Mouse (Mus musculus): Measurements from ENCODE around the gene Ccnc. TPM values are rescaled to one million over a fixed set of nuclear protein-coding genes. Genes with fewer than 3 reads are reported as not detected.
"Not testable (repeated sequence)": the region's sequence is repeated elsewhere in the genome, so short reads cannot be mapped to it uniquely, and the experiment has no call there.

Gene Ccnc
- polyA plus RNA-seq, 1 experiment from 2014 or later: 13.9 TPM

DNA sequence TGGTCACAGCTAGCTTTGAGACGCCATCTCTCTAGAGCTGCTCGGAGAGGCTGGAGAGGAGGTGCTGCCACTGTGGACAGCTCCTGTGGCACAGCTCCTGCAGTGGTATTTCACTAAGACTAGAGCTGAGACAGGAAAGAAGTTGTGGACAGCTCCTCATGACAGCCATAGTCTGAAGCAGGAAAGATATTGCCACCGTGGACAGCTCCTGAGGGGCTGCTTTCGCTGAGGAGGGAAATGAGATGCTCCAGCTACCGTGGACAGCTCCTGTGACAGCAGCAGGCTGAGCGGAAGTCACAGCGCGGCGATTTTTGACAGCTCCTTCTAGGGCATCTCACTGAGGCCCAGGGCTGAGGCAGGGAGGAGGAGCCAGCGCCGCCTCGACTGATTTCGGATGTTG is 15.4 kb upstream of the Ccnc start:
- WGBS (ENCODE audit: insufficient replicate concordance): 3% methylated on average over 13 of the region's 13 CpGs
- no peak overlapping the region for H3K27ac ChIP-seq (ENCODE audit: low read depth)
- H3K4me3 ChIP-seq (ENCODE audit: low read depth, low read length): no peak overlapping the region
- DNase-seq: peak; percentile 84
- no peaks in the 10 kb centered on the region for H3K36me3 ChIP-seq (replicated peaks; ENCODE audit: insufficient read depth, low read length)
- H3K9me3 ChIP-seq (ENCODE audit: low read length): no peaks in the 10 kb centered on the region
- no peaks in the 10 kb centered on the region for H3K4me1 ChIP-seq (ENCODE audit: insufficient read depth)
- no peak overlapping the region for H3K4me2 ChIP-seq (ENCODE audit: low read depth, low read length)
- no peaks in the 10 kb centered on the region for H3K27me3 ChIP-seq (ENCODE audit: insufficient read depth, low read length)
- peak; percentile 74 for ATAC-seq
- TF ChIP-seq EP300 (IDR thresholded peaks at IDR 0.05; ENCODE audit: low read depth) (no peak), CTCF (IDR thresholded peaks at IDR 0.05; ENCODE audit: low read depth) (no peak)
- H3K9ac ChIP-seq (replicated peaks): no peak overlapping the region

- no peak overlapping the region for H3K4me2 ChIP-seq (ENCODE audit: low read depth, low read length)
- H3K9ac ChIP-seq (replicated peaks): no peak overlapping the region
- DNase-seq (no peak), ATAC-seq (no peak)
- no peaks in the 10 kb centered on the region for H3K36me3 ChIP-seq (replicated peaks; ENCODE audit: insufficient read depth, low read length)
- no peak overlapping the region for H3K27ac ChIP-seq (ENCODE audit: low read depth)
- TF ChIP-seq CTCF (IDR thresholded peaks at IDR 0.05; ENCODE audit: low read depth) (no peak), EP300 (IDR thresholded peaks at IDR 0.05; ENCODE audit: low read depth) (no peak)
- no peaks in the 10 kb centered on the region for H3K27me3 ChIP-seq (ENCODE audit: insufficient read depth, low read length)
- WGBS (ENCODE audit: insufficient replicate concordance): 50% methylated on average over 7 of the region's 7 CpGs
- no peaks in the 10 kb centered on the region for H3K9me3 ChIP-seq (ENCODE audit: low read length)
- H3K4me3 ChIP-seq (ENCODE audit: low read depth, low read length): no peak overlapping the region
- 0 out of 2 replicates have a peak, but pooled peaks cover 2% of the 10 kb centered on the region for H3K4me1 ChIP-seq (ENCODE audit: insufficient read depth)
Measured at GRCm38 (mm10) chr4:21722752-21723334, 4.7 kb upstream of the Ccnc start.

- peak overlapping the region; percentile 87 for H3K9ac ChIP-seq (replicated peaks)
- H3K27me3 ChIP-seq (ENCODE audit: insufficient read depth, low read length): no peaks in the 10 kb centered on the region
- H3K9me3 ChIP-seq (ENCODE audit: low read length): no peaks in the 10 kb centered on the region
- no peaks in the 10 kb centered on the region for H3K36me3 ChIP-seq (replicated peaks; ENCODE audit: insufficient read depth, low read length)
- H3K27ac ChIP-seq (ENCODE audit: low read depth): peak overlapping the region; percentile 85
- H3K4me3 ChIP-seq (ENCODE audit: low read depth, low read length): peak overlapping the region; percentile 96
- under 1% methylated on average over 22 of the region's 22 CpGs for WGBS (ENCODE audit: insufficient replicate concordance)
- DNase-seq (no peak), ATAC-seq (peak; percentile 44; the same call in 1 of the 2 replicates)
- peak; percentile 79 for TF ChIP-seq CTCF (IDR thresholded peaks at IDR 0.05; ENCODE audit: low read depth)
- no peak for TF ChIP-seq EP300 (IDR thresholded peaks at IDR 0.05; ENCODE audit: low read depth)
- H3K4me1 ChIP-seq (ENCODE audit: insufficient read depth): peaks cover 8% of the 10 kb centered on the region
- peak overlapping the region; percentile 94 for H3K4me2 ChIP-seq (ENCODE audit: low read depth, low read length)
Measured at GRCm38 (mm10) chr4:21726912-21727614, 438 bp upstream of the Ccnc start.

- no peak for DNase-seq
- no peak for ATAC-seq
- 75% methylated on average over 4 of the region's 4 CpGs for WGBS (ENCODE audit: insufficient replicate concordance)
- H3K4me1 ChIP-seq (ENCODE audit: insufficient read depth): no peaks in the 10 kb centered on the region
- no peak overlapping the region for H3K4me3 ChIP-seq (ENCODE audit: low read depth, low read length)
- no peaks in the 10 kb centered on the region for H3K27me3 ChIP-seq (ENCODE audit: insufficient read depth, low read length)
- no peak overlapping the region for H3K4me2 ChIP-seq (ENCODE audit: low read depth, low read length)
- no peak overlapping the region for H3K27ac ChIP-seq (ENCODE audit: low read depth)
- TF ChIP-seq CTCF (IDR thresholded peaks at IDR 0.05; ENCODE audit: low read depth) (peak; percentile 48), EP300 (IDR thresholded peaks at IDR 0.05; ENCODE audit: low read depth) (no peak)
- H3K9me3 ChIP-seq (ENCODE audit: low read length): no peaks in the 10 kb centered on the region
- peaks cover 10% of the 10 kb centered on the region; the same call in 1 of the 2 replicates for H3K36me3 ChIP-seq (replicated peaks; ENCODE audit: insufficient read depth, low read length)
- H3K9ac ChIP-seq (replicated peaks): no peak overlapping the region
Measured at GRCm38 (mm10) chr4:21739169-21739568, 11.7 kb downstream of the Ccnc start.

DNA sequence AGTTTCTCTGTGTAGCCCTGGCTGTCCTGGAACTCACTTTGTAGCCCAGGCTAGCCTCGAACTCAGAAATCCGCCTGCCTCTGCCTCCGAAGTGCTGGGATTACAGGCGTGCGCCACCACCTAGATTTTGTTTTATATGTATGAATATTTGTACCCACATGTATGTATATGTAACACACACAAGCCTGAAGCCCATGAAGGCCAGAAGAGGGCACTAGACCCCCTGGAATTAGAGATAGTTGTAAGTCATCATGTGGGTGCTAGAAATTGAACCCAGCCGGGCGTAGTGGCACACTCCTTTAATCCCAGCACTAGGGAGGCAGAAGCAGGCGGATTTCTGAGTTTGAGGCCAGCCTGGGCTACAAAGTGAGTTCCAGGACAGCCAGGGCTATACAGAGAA is 16.6 kb downstream of the Ccnc start:
- not testable (repeated sequence) for H3K27ac ChIP-seq (ENCODE audit: low read depth); H3K4me2 ChIP-seq (ENCODE audit: low read depth, low read length); H3K27me3 ChIP-seq (ENCODE audit: insufficient read depth, low read length); H3K4me3 ChIP-seq (ENCODE audit: low read depth, low read length); H3K9me3 ChIP-seq (ENCODE audit: low read length); ATAC-seq; H3K9ac ChIP-seq (replicated peaks); H3K4me1 ChIP-seq (ENCODE audit: insufficient read depth); DNase-seq
- peaks cover 10% of the 10 kb centered on the region; the same call in 1 of the 2 replicates for H3K36me3 ChIP-seq (replicated peaks; ENCODE audit: insufficient read depth, low read length)
- 92% methylated on average over 8 of the region's 8 CpGs for WGBS (ENCODE audit: insufficient replicate concordance)
- TF ChIP-seq CTCF (IDR thresholded peaks at IDR 0.05; ENCODE audit: low read depth): peak; percentile 17; the same call in 1 of the 2 replicates

- Histone ChIP-seq H3K9ac (replicated peaks) (no peak overlapping the region), H3K27ac (ENCODE audit: low read depth) (no peak overlapping the region), H3K9me3 (ENCODE audit: low read length) (no peaks in the 10 kb centered on the region), H3K27me3 (ENCODE audit: insufficient read depth, low read length) (no peaks in the 10 kb centered on the region), H3K36me3 (replicated peaks; ENCODE audit: insufficient read depth, low read length) (peaks cover 8% of the 10 kb centered on the region; the same call in 1 of the 2 replicates), H3K4me2 (ENCODE audit: low read depth, low read length) (no peak overlapping the region), H3K4me3 (ENCODE audit: low read depth, low read length) (no peak overlapping the region), H3K4me1 (ENCODE audit: insufficient read depth) (no peaks in the 10 kb centered on the region)
- no peak for DNase-seq
- TF ChIP-seq EP300 (IDR thresholded peaks at IDR 0.05; ENCODE audit: low read depth) (no peak), CTCF (IDR thresholded peaks at IDR 0.05; ENCODE audit: low read depth) (no peak)
- ATAC-seq: no peak
- 82% methylated on average over 5 of the region's 5 CpGs for WGBS (ENCODE audit: insufficient replicate concordance)
Measured at GRCm38 (mm10) chr4:21745723-21746122, 18.2 kb downstream of the Ccnc start.

All from liver, postnatal 0 days (tissue).